Mouse (Mus musculus) cortical plate, adult 2 months (tissue): ENCODE results near the gene Cox17.

Experiments used
- CTCF ChIP-seq: fragments of 200-500 bp; IDR thresholded peaks from 2 replicates; pipeline ENCODE4 v1.5.1; 2011; ENCODE audit warnings: mild to moderate bottlenecking, control low read depth, low read length; ENCODE audit not compliant: insufficient read depth; ENCODE audit errors: extremely low read depth
- POLR2A ChIP-seq: fragments of 200-500 bp; IDR thresholded peaks from 2 replicates; pipeline ENCODE4 v1.6.1; 2011; ENCODE audit warnings: mild to moderate bottlenecking, low read length, control low read depth; ENCODE audit not compliant: insufficient read depth; ENCODE audit errors: extremely low read depth

GRCm38 (mm10) chr16:38379926-38380325 lies 33.1 kb downstream of the Cox17 start:
- TF ChIP-seq CTCF (no peak), POLR2A (no peak)
